Mouse (Mus musculus) bone marrow macrophage, adult 2 months (primary cell): Measurements from ENCODE around the gene Ccdc63.

Experiments used
- CTCF ChIP-seq: IDR thresholded peaks from 2 replicates; pipeline ENCODE4 v1.5.1; 2012; ENCODE audit warnings: low read depth, mild to moderate bottlenecking, low read length, moderate library complexity
- POLR2A ChIP-seq: IDR thresholded peaks from 2 replicates; pipeline ENCODE4 v1.6.1; 2012; ENCODE audit warnings: mild to moderate bottlenecking, low read depth, low read length, borderline replicate concordance

DNA sequence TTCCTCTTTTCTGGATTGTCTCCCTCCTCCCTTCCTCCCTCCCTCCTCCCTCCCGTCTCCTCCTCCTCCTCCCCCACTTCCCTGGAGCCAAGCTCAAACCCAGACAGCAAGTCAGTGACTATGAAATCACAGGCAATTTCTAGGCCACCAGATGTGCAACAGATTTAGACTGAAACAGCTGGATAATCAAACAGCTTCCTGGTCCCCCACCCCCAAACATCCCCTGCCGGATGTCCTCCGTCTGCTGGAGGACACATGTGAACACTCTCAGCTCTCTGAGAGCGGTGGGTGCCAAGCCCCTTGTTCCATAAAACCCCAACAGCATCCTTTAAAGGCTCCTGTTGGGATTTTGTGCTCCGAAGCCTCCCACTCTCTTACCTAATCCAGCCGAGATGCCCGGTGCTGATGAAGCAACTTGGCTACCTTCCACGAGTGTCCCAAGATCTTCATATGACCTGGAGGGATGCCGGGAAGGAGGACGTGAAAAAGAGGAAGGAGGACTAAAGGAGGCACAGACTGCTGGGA is 5.5 kb upstream of the Ccdc63 start:
- TF ChIP-seq POLR2A (no peak), CTCF (0 out of 2 replicates have a peak, but pooled peaks have one; percentile 14)
